Mouse (Mus musculus): ENCODE data around the gene Dscam.

- no peak for TF ChIP-seq CTCF (IDR thresholded peaks at IDR 0.05; ENCODE audit: low read depth, low read length)
- no peak for TF ChIP-seq POLR2A (IDR thresholded peaks at IDR 0.05; ENCODE audit: borderline replicate concordance, low read depth, low read length)
These were observed 137.0 kb downstream of the Dscam start for GRCm38 (mm10) chr16:97033540-97034058.
